Mouse (Mus musculus): ENCODE measurements at regions not wholly inside any gene's neighbourhood (a gene's known extent, or its start where the extent isn't known, plus 50 kb on each side); places are given as distances from the start of the nearest gene placed in this dataset.
"Not testable (repeated sequence)": the region's sequence is repeated elsewhere in the genome, so short reads cannot be mapped to it uniquely, and the experiment has no call there.

GRCm38 (mm10) chr12:14242720-14243119 is 90.9 kb upstream of the Fam84a start:
- not testable (repeated sequence) for DNase-seq

- no peak for DNase-seq
These were observed 85.8 kb upstream of the Fam84a start for GRCm38 (mm10) chr12:14237699-14238098.

- DNase-seq = no peak
These were observed 83.5 kb upstream of the Fam84a start for GRCm38 (mm10) chr12:14235351-14235750.

GRCm38 (mm10) chr12:14212618-14213017 is 60.8 kb upstream of the Fam84a start:
- no peak for DNase-seq

GRCm38 (mm10) chr12:14209881-14210280 is 58.0 kb upstream of the Fam84a start:
- DNase-seq = no peak

- DNase-seq = no peak
These were observed 55.4 kb upstream of the Fam84a start for GRCm38 (mm10) chr12:14207288-14207687.

- DNase-seq = no peak
These were observed 52.6 kb upstream of the Fam84a start for GRCm38 (mm10) chr12:14204491-14204890.
